Mouse (Mus musculus) lung, postnatal 0 days (tissue): ENCODE measurements around the gene Tcp11l2. TPM values are rescaled to one million over a fixed set of nuclear protein-coding genes. Genes with fewer than 3 reads are reported as not detected.

Experiments
- ATAC-seq: fragments of 200-750 bp; cut with Nextera tagmentation; 2 replicates; pipeline ENCODE4 v1.8.0; 2017; ENCODE audit warnings: moderate library complexity
- DNase-seq: peaks from one replicate; pipeline ENCODE4 v3.0.0-alpha.2; 2016; ENCODE audit warnings: low spot score
- H3K27ac ChIP-seq: fragments of 300-500 bp; sonication (generic); 2 replicates; pipeline ENCODE4 v1.5.1; 2014; ENCODE audit warnings: antibody characterized with exemption, mild to moderate bottlenecking, low read length, mixed read lengths
- H3K27me3 ChIP-seq: fragments of 300-500 bp; sonication (generic); replicated peaks from 2 replicates; pipeline ENCODE4 v1.6.1; 2014; ENCODE audit warnings: low read length, mixed read lengths; ENCODE audit not compliant: insufficient read depth
- H3K36me3 ChIP-seq: fragments of 300-500 bp; sonication (generic); 2 replicates; pipeline ENCODE4 v1.6.1; 2014; ENCODE audit warnings: low read length, mixed read lengths; ENCODE audit not compliant: insufficient read depth
- H3K4me1 ChIP-seq: fragments of 300-500 bp; sonication (generic); 2 replicates; pipeline ENCODE4 v1.6.1; 2014; ENCODE audit warnings: antibody characterized with exemption, low read depth, low read length, mixed read lengths; ENCODE audit not compliant: insufficient read depth
- H3K4me2 ChIP-seq: fragments of 300-500 bp; sonication (generic); replicated peaks from 2 replicates; pipeline ENCODE4 v1.6.1; 2014; ENCODE audit warnings: low read depth, mild to moderate bottlenecking, low read length, moderate library complexity, mixed read lengths
- H3K4me3 ChIP-seq: fragments of 300-500 bp; sonication (generic); 2 replicates; pipeline ENCODE4 v1.5.1; 2014; ENCODE audit warnings: low read depth, low read length
- H3K9ac ChIP-seq: fragments of 300-500 bp; sonication (generic); replicated peaks from 2 replicates; pipeline ENCODE4 v1.6.1; 2014; ENCODE audit warnings: low read depth, mild to moderate bottlenecking
- H3K9me3 ChIP-seq: fragments of 300-500 bp; sonication (generic); 2 replicates; pipeline ENCODE4 v1.6.1; 2016; ENCODE audit warnings: low read length, mixed read lengths
- CTCF ChIP-seq: IDR thresholded peaks from 2 replicates; pipeline ENCODE4 v1.5.1; 2016; ENCODE audit warnings: antibody characterized with exemption, mild to moderate bottlenecking
- EP300 ChIP-seq: IDR thresholded peaks from 2 replicates; pipeline ENCODE4 v1.6.1; 2016; ENCODE audit warnings: antibody characterized with exemption, mild to moderate bottlenecking, control low read depth
- WGBS: fragments of 180-500 bp; shearing (Covaris S2); extraction: QIAGEN DNeasy Blood & Tissue Kit; methylation state at CpG from one replicate; pipeline ENCODE4 v1.1.7; 2014; 5-methylcytosine and 5-hydroxymethylcytosine counted together
- polyA plus RNA-seq: library from polyadenylated mRNA; unstranded; fragments of >200 nt; fragmentation: Nextera tagmentation; extraction: Ambion mirVana; gene quantifications from 2 replicates; pipeline ENCODE4 v1.2.1, GENCODE M21; 2015

The Tcp11l2 gene
- polyA plus RNA-seq, 1 experiment from 2014 or later = 73.8 TPM

DNA sequence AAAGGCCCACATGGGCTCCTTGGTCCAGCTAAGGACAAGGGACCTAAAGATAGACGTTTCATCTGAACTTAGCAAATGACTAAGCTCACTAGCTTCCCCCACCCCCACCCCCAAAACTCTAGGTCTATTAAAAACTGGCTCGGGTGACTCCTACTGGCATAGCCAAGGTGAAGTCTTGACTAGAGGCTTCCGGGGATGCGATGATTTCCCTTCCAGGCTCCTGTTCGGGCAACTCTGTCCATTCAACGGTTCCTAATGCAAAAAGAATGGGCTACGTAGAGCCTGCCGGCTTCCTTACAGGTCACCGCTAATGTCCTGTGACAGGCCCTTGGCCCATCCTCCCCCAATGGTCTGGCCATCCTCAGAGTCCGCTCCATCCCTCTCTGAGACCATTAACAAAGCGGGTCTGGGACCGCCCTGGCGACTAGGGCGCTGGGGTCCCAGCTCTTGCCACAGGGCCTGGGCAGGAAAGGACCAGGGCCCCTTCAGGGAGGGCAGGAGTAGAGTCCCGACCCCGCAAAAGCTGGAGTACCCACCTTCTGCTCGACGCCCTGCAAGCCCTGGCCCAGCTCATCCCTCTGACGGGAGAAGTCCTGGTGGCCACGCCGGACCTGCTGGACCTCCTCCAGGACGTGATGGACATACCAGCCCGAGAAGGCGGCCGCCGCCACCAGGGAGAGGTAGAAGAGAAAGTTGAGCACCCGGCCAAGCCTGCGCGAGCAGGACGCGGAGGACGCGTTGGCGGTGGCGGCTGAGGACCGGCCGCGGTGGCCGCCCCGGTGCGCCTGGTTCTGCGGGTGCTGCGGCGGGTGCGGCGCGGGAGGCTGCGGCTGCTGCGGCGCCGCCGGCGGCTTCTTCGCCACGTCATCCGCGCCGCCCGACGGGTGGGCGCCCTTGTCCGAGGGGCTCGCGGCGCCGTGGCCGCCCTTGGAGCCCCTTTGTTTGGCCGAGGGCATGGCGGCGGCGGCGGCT, 43.2 kb upstream of the Tcp11l2 start:
- peak overlapping the region; percentile 71 for H3K9ac ChIP-seq
- no peaks in the 10 kb centered on the region for H3K9me3 ChIP-seq
- no peak for TF ChIP-seq EP300
- peak; percentile 23; the same call in 1 of the 2 replicates for TF ChIP-seq CTCF
- H3K27me3 ChIP-seq = no peaks in the 10 kb centered on the region
- H3K4me2 ChIP-seq = peak overlapping the region; percentile 85
- WGBS = 2% methylated on average over 54 of the region's 72 CpGs
- DNase-seq (peak; percentile 56), ATAC-seq (peak; percentile 32)
- peak overlapping the region; percentile 67 for H3K4me3 ChIP-seq
- peak overlapping the region; percentile 90 for H3K27ac ChIP-seq
- peaks cover 26% of the 10 kb centered on the region for H3K4me1 ChIP-seq
- H3K36me3 ChIP-seq = peaks cover 3% of the 10 kb centered on the region; the same call in 1 of the 2 replicates

DNA sequence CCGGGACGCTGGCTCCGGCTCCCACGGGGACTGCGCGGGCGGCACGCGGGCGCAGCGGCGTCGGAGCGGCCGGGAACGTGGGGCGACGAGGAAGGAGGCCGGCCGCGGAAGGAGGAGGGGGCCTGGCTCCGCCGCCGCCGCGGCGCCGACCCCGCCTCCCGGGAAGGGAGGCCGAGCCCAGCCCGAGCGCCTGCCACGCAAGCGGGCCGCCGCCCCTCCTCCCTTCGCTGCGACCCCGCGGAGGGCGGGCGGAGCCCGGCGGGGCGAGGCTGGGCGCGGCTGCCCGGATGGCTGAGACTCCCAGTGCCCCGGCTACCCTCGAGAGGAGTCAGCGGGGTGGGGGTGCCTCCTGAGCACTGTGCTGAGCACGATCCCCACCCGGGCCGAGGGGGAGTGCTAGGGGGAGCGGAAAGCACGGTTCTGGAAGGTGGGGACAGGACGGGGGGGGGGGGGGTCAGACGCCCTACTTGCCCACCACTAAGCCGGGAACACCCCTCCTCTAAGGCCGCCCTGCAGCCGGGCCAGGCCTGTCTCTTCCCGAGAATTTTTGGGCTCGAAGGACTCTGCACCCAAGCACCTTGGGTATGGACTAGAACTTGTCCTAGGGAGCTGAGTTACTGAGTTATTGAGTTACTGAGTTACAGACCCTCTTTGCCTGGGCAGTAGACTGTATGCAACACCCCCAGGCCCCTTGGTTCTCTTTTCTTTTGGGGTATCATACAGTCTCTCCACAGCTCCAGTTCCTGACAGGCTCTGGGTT, 42.3 kb upstream of the Tcp11l2 start, which contains the start of gene Ckap4:
TSS of gene Ckap4 (minus strand) at position 151 of the 760 bp plus-strand sequence.
- TF ChIP-seq EP300 (no peak), CTCF (no peak)
- DNase-seq (peak; percentile 88), ATAC-seq (peak; percentile 89)
- H3K9me3 ChIP-seq = no peaks in the 10 kb centered on the region
- H3K4me1 ChIP-seq = peaks cover 26% of the 10 kb centered on the region
- H3K27ac ChIP-seq = peak within 1 kb of the TSS; percentile 90
- H3K4me2 ChIP-seq = peak within 1 kb of the TSS; percentile 85
- 0 out of 2 replicates have a peak, but pooled peaks cover 2% of the 10 kb centered on the region for H3K36me3 ChIP-seq
- under 1% methylated on average over 15 of the region's 64 CpGs for WGBS
- H3K4me3 ChIP-seq = peak within 1 kb of the TSS; percentile 67
- H3K27me3 ChIP-seq = no peaks in the 10 kb centered on the region
- H3K9ac ChIP-seq = peak within 1 kb of the TSS; percentile 71

DNA sequence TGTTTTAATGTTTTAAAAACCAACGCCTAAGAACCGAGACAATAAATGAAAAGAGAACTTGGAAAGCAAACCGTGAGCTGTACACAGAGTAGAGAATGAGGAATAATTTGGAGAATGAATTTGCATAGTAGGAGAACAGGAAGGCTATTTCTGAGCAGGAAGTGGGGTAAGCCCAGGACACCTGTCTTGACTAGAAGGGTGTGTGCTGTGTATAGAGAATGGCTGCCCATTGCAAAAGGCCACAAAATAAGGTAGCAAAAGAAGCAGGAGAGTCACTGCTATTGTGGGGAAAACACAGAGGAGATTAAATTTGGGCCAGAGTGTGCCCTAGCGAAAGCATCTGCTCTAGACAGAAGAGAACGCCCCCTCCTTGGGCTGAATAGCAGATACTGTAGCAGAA, 41.0 kb upstream of the Tcp11l2 start:
- Histone ChIP-seq H3K27me3 (no peaks in the 10 kb centered on the region), H3K9me3 (no peaks in the 10 kb centered on the region), H3K4me3 (no peak overlapping the region), H3K27ac (no peak overlapping the region), H3K9ac (no peak overlapping the region), H3K4me1 (peaks cover 26% of the 10 kb centered on the region), H3K4me2 (no peak overlapping the region), H3K36me3 (0 out of 2 replicates have a peak, but pooled peaks cover 2% of the 10 kb centered on the region)
- DNase-seq = no peak
- ATAC-seq = no peak
- 79% methylated on average over 5 of the region's 5 CpGs for WGBS
- TF ChIP-seq CTCF = no peak
- TF ChIP-seq EP300 = no peak

DNA sequence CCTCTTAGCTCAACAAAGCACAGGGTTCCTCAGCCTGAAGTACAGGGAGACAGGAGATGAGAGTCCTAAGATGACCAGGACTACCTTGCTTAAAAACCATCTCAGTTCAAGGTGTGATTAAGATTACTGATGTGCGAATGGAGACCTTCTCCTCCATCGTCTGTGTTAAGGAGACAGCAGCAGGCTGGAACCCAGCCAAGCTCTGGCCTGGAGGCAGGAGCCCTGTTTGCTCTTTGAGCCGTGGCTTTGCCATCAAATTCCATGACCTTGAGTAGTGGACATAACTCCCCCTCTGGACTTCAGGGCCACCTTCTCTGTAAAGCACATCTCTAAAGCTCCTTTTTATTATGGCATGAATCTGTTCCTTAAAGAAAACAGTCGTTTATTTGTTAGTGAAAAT, 40.6 kb upstream of the Tcp11l2 start:
- no peak for TF ChIP-seq EP300
- TF ChIP-seq CTCF = no peak
- Histone ChIP-seq H3K4me3 (no peak overlapping the region), H3K9ac (no peak overlapping the region), H3K4me2 (no peak overlapping the region), H3K27ac (no peak overlapping the region), H3K36me3 (0 out of 2 replicates have a peak, but pooled peaks cover 2% of the 10 kb centered on the region), H3K9me3 (no peaks in the 10 kb centered on the region), H3K27me3 (no peaks in the 10 kb centered on the region), H3K4me1 (peaks cover 22% of the 10 kb centered on the region)
- no peak for DNase-seq
- WGBS = 41% methylated on average over 4 of the region's 4 CpGs
- no peak for ATAC-seq

DNA sequence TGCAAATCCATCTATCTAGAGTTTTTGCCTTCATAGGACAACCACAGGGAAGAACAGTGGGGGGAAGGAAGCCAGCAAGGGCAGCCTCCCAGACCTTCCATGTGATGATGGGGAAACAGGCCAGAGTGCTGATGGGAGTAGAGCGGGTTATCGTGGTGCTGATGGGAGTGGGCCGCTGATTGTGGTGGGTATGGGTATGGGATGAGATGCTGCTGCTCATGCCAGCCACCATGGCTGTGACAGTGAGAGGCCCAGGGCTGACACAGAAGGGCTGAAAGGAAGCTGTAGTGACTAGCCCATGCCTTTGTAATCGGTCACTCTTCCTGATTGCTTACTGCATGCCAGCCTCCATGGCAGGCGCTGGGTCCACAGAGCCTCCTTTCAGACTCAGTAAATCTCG, 36.8 kb upstream of the Tcp11l2 start:
- 87% methylated on average over 6 of the region's 6 CpGs for WGBS

More for the DNA sequence above, 36.8 kb upstream of the Tcp11l2 start:
- H3K36me3 ChIP-seq = no peaks in the 10 kb centered on the region
- H3K27ac ChIP-seq = no peak overlapping the region
- H3K4me2 ChIP-seq = no peak overlapping the region
- no peaks in the 10 kb centered on the region for H3K27me3 ChIP-seq
- no peak overlapping the region for H3K4me3 ChIP-seq
- ATAC-seq = no peak
- no peaks in the 10 kb centered on the region for H3K9me3 ChIP-seq
- TF ChIP-seq EP300 = no peak
- TF ChIP-seq CTCF = no peak
- no peak for DNase-seq
- peaks cover 2% of the 10 kb centered on the region; the same call in 1 of the 2 replicates for H3K4me1 ChIP-seq
- H3K9ac ChIP-seq = no peak overlapping the region
